Mouse (Mus musculus) lung, embryonic 14.5 days (tissue): ENCODE measurements around the gene Fam217b. TPM values are rescaled to one million over a fixed set of nuclear protein-coding genes. Genes with fewer than 3 reads are reported as not detected.
A peak's percentile ranks its signal among the peaks of the same experiment; 100 is the strongest.

Source experiments
- ATAC-seq: fragments of 200-750 bp; cut with Nextera tagmentation; 2 replicates; pipeline ENCODE4 v1.8.0; 2017; ENCODE audit warnings: mild to moderate bottlenecking, moderate TSS enrichment, moderate library complexity; ENCODE audit not compliant: insufficient read depth
- DNase-seq: peaks from one replicate; pipeline ENCODE4 v3.0.0-alpha.2; 2015
- H3K27ac ChIP-seq: fragments of 300-500 bp; sonication (generic); 2 replicates; pipeline ENCODE4 v1.5.1; 2014; ENCODE audit warnings: low read depth, mild to moderate bottlenecking, moderate library complexity
- H3K27me3 ChIP-seq: fragments of 300-500 bp; sonication (generic); 2 replicates; pipeline ENCODE4 v1.6.1; 2014; ENCODE audit warnings: low read length, control low read depth; ENCODE audit not compliant: insufficient read depth
- H3K36me3 ChIP-seq: fragments of 300-500 bp; sonication (generic); 2 replicates; pipeline ENCODE4 v1.6.1; 2014; ENCODE audit warnings: control low read depth; ENCODE audit not compliant: insufficient read depth
- H3K4me1 ChIP-seq: fragments of 300-500 bp; sonication (generic); 2 replicates; pipeline ENCODE4 v1.6.1; 2014; ENCODE audit warnings: antibody characterized with exemption, control low read depth; ENCODE audit not compliant: insufficient read depth
- H3K4me2 ChIP-seq: fragments of 300-500 bp; sonication (generic); 2 replicates; pipeline ENCODE4 v1.6.1; 2014; ENCODE audit warnings: mild to moderate bottlenecking
- H3K4me3 ChIP-seq: fragments of 300-500 bp; sonication (generic); 2 replicates; pipeline ENCODE4 v1.5.1; 2014; ENCODE audit warnings: low read depth, low read length
- H3K9ac ChIP-seq: fragments of 300-500 bp; sonication (generic); 2 replicates; pipeline ENCODE4 v1.6.1; 2014
- H3K9me3 ChIP-seq: fragments of 300-500 bp; sonication (generic); 2 replicates; pipeline ENCODE4 v1.6.1; 2016; ENCODE audit warnings: low read depth, low read length, control low read depth
- CTCF ChIP-seq: IDR thresholded peaks from 2 replicates; pipeline ENCODE4 v1.5.1; 2016; ENCODE audit warnings: antibody characterized with exemption, low read depth
- WGBS: fragments of 180-500 bp; shearing (Covaris S2); extraction: QIAGEN DNeasy Blood & Tissue Kit; methylation state at CpG from one replicate; pipeline ENCODE4 v1.1.7; 2014; 5-methylcytosine and 5-hydroxymethylcytosine counted together
- polyA plus RNA-seq: library from polyadenylated mRNA; unstranded; fragments of >200 nt; fragmentation: Nextera tagmentation; extraction: Ambion mirVana; gene quantifications from 2 replicates; pipeline ENCODE4 v1.2.1, GENCODE M21; 2014

Fam217b gene
- polyA plus RNA-seq, 1 experiment from 2014 or later, result 3.4 TPM

DNA sequence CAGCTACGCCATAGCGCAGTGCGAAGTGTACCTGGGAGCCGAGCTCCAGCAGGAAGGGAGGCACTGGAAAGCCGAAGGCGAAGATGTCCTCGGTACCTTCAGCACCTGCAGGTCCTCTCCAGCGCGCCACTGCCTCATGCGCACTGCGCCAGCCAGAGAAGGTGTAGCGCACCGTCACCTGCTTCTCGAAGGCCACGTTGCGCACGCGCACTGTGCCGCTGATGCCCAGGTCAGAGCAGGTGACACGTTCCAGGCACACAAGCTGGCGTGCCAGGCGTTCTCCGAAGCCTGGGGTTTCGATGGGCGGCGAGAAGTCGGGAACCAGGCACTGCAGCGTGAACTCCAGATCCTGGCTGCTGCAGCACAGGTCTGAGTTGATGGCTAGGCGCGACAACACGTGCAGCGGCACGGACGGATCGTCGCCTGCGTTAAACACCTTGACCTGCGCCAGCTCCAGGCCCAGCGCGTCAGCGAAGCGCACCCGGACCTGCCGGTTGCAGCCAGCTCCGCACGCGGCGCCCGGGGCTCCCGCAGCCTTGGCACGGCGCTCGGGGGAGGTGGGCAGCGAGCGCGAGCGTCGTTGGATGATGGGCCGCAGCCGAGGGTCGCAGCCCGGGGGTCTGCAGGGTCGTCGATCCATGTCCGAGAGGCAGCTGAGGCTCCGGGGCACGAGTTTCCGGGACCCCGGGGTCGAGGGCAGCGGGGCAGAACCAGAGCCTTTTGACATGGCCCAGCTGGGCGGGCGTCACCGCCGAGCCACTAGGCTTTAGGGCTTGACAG is 653 bp upstream of the Fam217b start:
- DNase-seq (no peak), ATAC-seq (peak; percentile 1; the same call in 1 of the 2 replicates)

GRCm38 (mm10) chr2:178415150-178415448 is 775 bp downstream of the Fam217b start:
- Histone ChIP-seq H3K27me3 (peaks cover 11% of the 10 kb centered on the region; the same call in 1 of the 2 replicates), H3K4me2 (peak overlapping the region; percentile 97), H3K36me3 (no peaks in the 10 kb centered on the region), H3K27ac (no peak overlapping the region), H3K4me3 (peak overlapping the region; percentile 62), H3K9me3 (no peaks in the 10 kb centered on the region), H3K4me1 (peaks cover 16% of the 10 kb centered on the region), H3K9ac (no peak overlapping the region)
- no peak for TF ChIP-seq CTCF
- ATAC-seq (no peak), DNase-seq (no peak)
- 23% methylated on average over 3 of the region's 3 CpGs for WGBS

More for the DNA sequence above, 653 bp upstream of the Fam217b start:
- no peak for TF ChIP-seq CTCF
- peak overlapping the region; percentile 97 for H3K4me2 ChIP-seq
- H3K9me3 ChIP-seq, result no peaks in the 10 kb centered on the region
- H3K27ac ChIP-seq, result no peak overlapping the region
- peak overlapping the region; percentile 54 for H3K9ac ChIP-seq
- peaks cover 11% of the 10 kb centered on the region; the same call in 1 of the 2 replicates for H3K27me3 ChIP-seq
- H3K4me1 ChIP-seq, result peaks cover 16% of the 10 kb centered on the region
- WGBS, result 14% methylated on average over 75 of the region's 75 CpGs
- peak overlapping the region; percentile 62 for H3K4me3 ChIP-seq
- no peaks in the 10 kb centered on the region for H3K36me3 ChIP-seq

DNA sequence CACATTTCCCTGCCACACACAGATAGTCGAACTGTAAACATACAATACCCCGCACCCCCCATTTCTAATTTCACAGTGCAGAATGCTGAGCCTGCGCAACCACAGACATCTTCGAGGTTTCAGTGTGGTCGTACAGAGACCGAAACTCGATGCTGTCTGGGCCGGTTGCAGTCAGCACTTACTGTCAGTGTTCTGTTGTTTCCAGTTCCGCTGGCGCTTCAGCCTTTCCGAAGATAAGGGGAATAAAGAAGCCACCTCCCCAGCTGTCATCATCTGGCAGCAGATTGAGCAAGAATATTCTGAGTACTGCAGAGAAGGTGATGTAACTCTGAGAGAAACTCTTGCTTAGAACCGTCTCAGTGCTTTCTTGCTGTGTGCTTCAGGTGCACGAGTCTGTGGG is 2.1 kb downstream of the Fam217b start:
- H3K4me3 ChIP-seq, result no peak overlapping the region
- TF ChIP-seq CTCF, result no peak
- WGBS, result 36% methylated on average over 13 of the region's 13 CpGs
- peaks cover 11% of the 10 kb centered on the region; the same call in 1 of the 2 replicates for H3K27me3 ChIP-seq
- ATAC-seq, result no peak
- H3K9ac ChIP-seq, result no peak overlapping the region
- H3K36me3 ChIP-seq, result no peaks in the 10 kb centered on the region
- peaks cover 16% of the 10 kb centered on the region for H3K4me1 ChIP-seq
- H3K27ac ChIP-seq, result no peak overlapping the region
- H3K9me3 ChIP-seq, result no peaks in the 10 kb centered on the region
- DNase-seq, result peak; percentile 67
- H3K4me2 ChIP-seq, result no peak overlapping the region; the same call in 1 of the 2 replicates

GRCm38 (mm10) chr2:178416970-178417369 is 2.6 kb downstream of the Fam217b start:
- DNase-seq, result no peak
- WGBS, result 64% methylated on average over 4 of the region's 4 CpGs
- Histone ChIP-seq H3K27ac (no peak overlapping the region), H3K27me3 (peaks cover 11% of the 10 kb centered on the region; the same call in 1 of the 2 replicates), H3K9ac (no peak overlapping the region), H3K9me3 (no peaks in the 10 kb centered on the region), H3K4me3 (no peak overlapping the region), H3K4me1 (peaks cover 16% of the 10 kb centered on the region), H3K4me2 (no peak overlapping the region), H3K36me3 (no peaks in the 10 kb centered on the region)
- no peak for TF ChIP-seq CTCF
- ATAC-seq, result no peak

GRCm38 (mm10) chr2:178420576-178420975 is 6.3 kb downstream of the Fam217b start:
- Histone ChIP-seq H3K4me1 (peaks cover 4% of the 10 kb centered on the region; the same call in 1 of the 2 replicates), H3K4me3 (no peak overlapping the region), H3K4me2 (no peak overlapping the region), H3K9ac (no peak overlapping the region), H3K36me3 (no peaks in the 10 kb centered on the region), H3K27ac (no peak overlapping the region), H3K27me3 (no peaks in the 10 kb centered on the region), H3K9me3 (no peaks in the 10 kb centered on the region)
- DNase-seq (no peak), ATAC-seq (no peak)
- TF ChIP-seq CTCF, result no peak
- 72% methylated on average over 9 of the region's 9 CpGs for WGBS

DNA sequence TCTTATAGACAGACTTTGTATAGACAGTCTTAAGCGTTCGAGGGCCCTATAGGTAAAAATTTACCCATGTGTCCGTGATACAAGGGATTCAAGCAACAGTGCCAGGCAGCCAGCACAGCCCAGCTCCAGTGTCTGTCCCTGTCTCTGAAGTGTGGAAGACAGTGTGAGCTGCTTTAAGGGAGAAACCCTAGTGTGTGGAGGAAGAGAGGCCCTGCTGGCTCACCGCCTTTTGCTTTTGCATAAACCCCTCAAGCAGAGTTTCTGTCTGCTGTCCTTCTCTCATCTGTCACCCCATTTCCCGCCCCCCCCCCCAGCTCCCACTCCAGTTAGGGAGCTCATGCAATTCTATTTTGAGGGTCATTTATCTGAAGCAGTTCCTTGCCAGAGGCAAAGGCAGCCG is 7.3 kb downstream of the Fam217b start:
- no peak overlapping the region for H3K4me2 ChIP-seq
- no peaks in the 10 kb centered on the region for H3K4me1 ChIP-seq
- H3K27ac ChIP-seq, result no peak overlapping the region
- no peak for TF ChIP-seq CTCF
- no peaks in the 10 kb centered on the region for H3K27me3 ChIP-seq
- WGBS, result 29% methylated on average over 6 of the region's 6 CpGs
- DNase-seq (peak; percentile 55), ATAC-seq (peak; percentile 51; the same call in 1 of the 2 replicates)
- no peaks in the 10 kb centered on the region for H3K36me3 ChIP-seq
- H3K9me3 ChIP-seq, result no peaks in the 10 kb centered on the region
- no peak overlapping the region for H3K4me3 ChIP-seq
- no peak overlapping the region for H3K9ac ChIP-seq

- H3K27me3 ChIP-seq, result no peaks in the 10 kb centered on the region
- H3K4me3 ChIP-seq, result no peak overlapping the region
- peak; percentile 18; the same call in 1 of the 2 replicates for ATAC-seq
- no peaks in the 10 kb centered on the region for H3K36me3 ChIP-seq
- H3K4me2 ChIP-seq, result no peak overlapping the region
- DNase-seq, result no peak
- TF ChIP-seq CTCF, result no peak
- WGBS, result 22% methylated on average over 2 of the region's 3 CpGs
- no peaks in the 10 kb centered on the region for H3K9me3 ChIP-seq
- H3K27ac ChIP-seq, result peak overlapping the region; percentile 46; the same call in 1 of the 2 replicates
- H3K4me1 ChIP-seq, result no peaks in the 10 kb centered on the region
- H3K9ac ChIP-seq, result no peak overlapping the region
Measured at GRCm38 (mm10) chr2:178422186-178422585, 7.9 kb downstream of the Fam217b start.
